Mouse (Mus musculus): ENCODE measurements around the gene 1700001C19Rik. TPM values are rescaled to one million over a fixed set of nuclear protein-coding genes. Genes with fewer than 3 reads are reported as not detected.

The 1700001C19Rik gene
- polyA plus RNA-seq, 1 experiment from 2014 or later, result 0.35 TPM

DNA sequence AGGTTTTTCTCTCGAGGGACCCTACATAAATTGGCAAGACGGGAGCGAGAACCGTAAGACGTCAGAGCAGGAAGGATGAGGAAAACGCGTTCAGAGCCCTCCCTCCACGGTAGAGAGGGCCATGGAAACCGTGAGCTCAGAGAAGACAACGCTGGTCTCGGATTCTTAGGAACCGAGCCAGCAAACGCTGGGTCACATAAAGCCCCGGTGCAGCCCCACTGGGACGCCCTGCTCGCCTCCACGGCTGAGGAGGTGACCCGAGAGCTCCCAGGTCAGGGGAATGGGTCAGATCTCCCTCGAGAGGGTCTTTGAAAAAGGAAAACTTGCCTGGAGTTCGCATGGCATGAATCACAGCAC is 68.1 kb downstream of the 1700001C19Rik start:
- 1% methylated on average over 20 of the region's 20 CpGs for WGBS
- H3K36me3 ChIP-seq (ENCODE audit: control insufficient read depth, insufficient read depth), result peaks cover 16% of the 10 kb centered on the region
- no peak for TF ChIP-seq CTCF (IDR thresholded peaks at IDR 0.05; ENCODE audit: low read depth)
- 0 out of 2 replicates have a peak overlapping the region, but pooled peaks have one; percentile 7 for H3K27ac ChIP-seq (ENCODE audit: low read depth, low read length)
- peak overlapping the region; percentile 70 for H3K9ac ChIP-seq (ENCODE audit: low read depth, low read length)
- H3K9me3 ChIP-seq (ENCODE audit: control insufficient read depth), result no peaks in the 10 kb centered on the region
- H3K4me3 ChIP-seq (ENCODE audit: low read depth, low read length), result peak overlapping the region; percentile 84
- ATAC-seq, result peak; percentile 35
- H3K4me2 ChIP-seq (replicated peaks; ENCODE audit: low read depth), result peak overlapping the region; percentile 87
- H3K4me1 ChIP-seq (replicated peaks; ENCODE audit: control insufficient read depth, insufficient read depth, low read length), result no peaks in the 10 kb centered on the region
- H3K27me3 ChIP-seq (replicated peaks; ENCODE audit: control insufficient read depth, insufficient read depth, low read length), result no peaks in the 10 kb centered on the region

- Histone ChIP-seq H3K27me3 (replicated peaks; ENCODE audit: control insufficient read depth, insufficient read depth, low read length) (no peaks in the 10 kb centered on the region), H3K4me1 (replicated peaks; ENCODE audit: control insufficient read depth, insufficient read depth, low read length) (no peaks in the 10 kb centered on the region), H3K27ac (ENCODE audit: low read depth, low read length) (0 out of 2 replicates have a peak within 1 kb of the TSS, but pooled peaks have one; percentile 7), H3K36me3 (ENCODE audit: control insufficient read depth, insufficient read depth) (peaks cover 12% of the 10 kb centered on the region), H3K9ac (ENCODE audit: low read depth, low read length) (peak within 1 kb of the TSS; percentile 70), H3K4me3 (ENCODE audit: low read depth, low read length) (peak within 1 kb of the TSS; percentile 84), H3K4me2 (replicated peaks; ENCODE audit: low read depth) (peak within 1 kb of the TSS; percentile 87), H3K9me3 (ENCODE audit: control insufficient read depth) (no peaks in the 10 kb centered on the region)
- peak; percentile 82 for ATAC-seq
- WGBS, result 4% methylated on average over 35 of the region's 35 CpGs
- no peak for TF ChIP-seq CTCF (IDR thresholded peaks at IDR 0.05; ENCODE audit: low read depth)
Observed at GRCm38 (mm10) chr17:47368401-47369086, 68.6 kb downstream of the 1700001C19Rik start, which contains the start of gene Mrps10. Gene Mrps10, plus strand, starts transcription at chr17:47368887.

Other genes with a start within 250 kb of the 1700001C19Rik start
- gene Mrps10, start 68.5 kb downstream of the 1700001C19Rik start, polyA plus RNA-seq (2015; fragmentation: Nextera tagmentation; extraction: Ambion mirVana), result 46.8 and 49.6 TPM in 2 replicates
- 0.13 and 0.17 TPM in 2 replicates for gene Guca1b, start 52.0 kb downstream of the 1700001C19Rik start, polyA plus RNA-seq (2015; fragmentation: Nextera tagmentation; extraction: Ambion mirVana)
- gene Guca1a, start 36.8 kb downstream of the 1700001C19Rik start, polyA plus RNA-seq (2015; fragmentation: Nextera tagmentation; extraction: Ambion mirVana), result 2.7 and 3.3 TPM in 2 replicates
- 6.1 and 7.7 TPM in 2 replicates for gene AI661453, start 761 bp downstream of the 1700001C19Rik start, polyA plus RNA-seq (2015; fragmentation: Nextera tagmentation; extraction: Ambion mirVana)
- 8.3 and 9.2 TPM in 2 replicates for gene Taf8, start 64.9 kb upstream of the 1700001C19Rik start, polyA plus RNA-seq (2015; fragmentation: Nextera tagmentation; extraction: Ambion mirVana)
- gene Ccnd3, start 67.7 kb upstream of the 1700001C19Rik start, polyA plus RNA-seq (2015; fragmentation: Nextera tagmentation; extraction: Ambion mirVana), result 175 and 180 TPM in 2 replicates
- 7.7 and 8.2 TPM in 2 replicates for gene Bysl, start 174.1 kb upstream of the 1700001C19Rik start, polyA plus RNA-seq (2015; fragmentation: Nextera tagmentation; extraction: Ambion mirVana)
- gene Med20, start 174.2 kb upstream of the 1700001C19Rik start, polyA plus RNA-seq (2015; fragmentation: Nextera tagmentation; extraction: Ambion mirVana), result 22.8 and 22.9 TPM in 2 replicates
- gene Gm20517, start 174.2 kb upstream of the 1700001C19Rik start, polyA plus RNA-seq (2015; fragmentation: Nextera tagmentation; extraction: Ambion mirVana), result 0.47 and 1.2 TPM in 2 replicates
- gene Usp49, start 193.3 kb upstream of the 1700001C19Rik start, polyA plus RNA-seq (2015; fragmentation: Nextera tagmentation; extraction: Ambion mirVana), result 2.6 and 2.9 TPM in 2 replicates